Mouse (Mus musculus) G1E (cell line): ENCODE data around the gene Ccdc117. TPM values are rescaled to one million over a fixed set of nuclear protein-coding genes. Genes with fewer than 3 reads are reported as not detected.
"Not testable (repeated sequence)": the region's sequence is repeated elsewhere in the genome, so short reads cannot be mapped to it uniquely, and the experiment has no call there.

Experiments used
- ATAC-seq: 2 replicates; pipeline ENCODE4 v1.8.0; 2016; ENCODE audit warnings: mild to moderate bottlenecking; ENCODE audit not compliant: insufficient number of reproducible peaks, poor library complexity, low FRiP score, severe bottlenecking; ENCODE audit errors: extremely low read depth
- DNase-seq: peaks from one replicate; pipeline ENCODE4 v3.0.0; 2012; ENCODE audit warnings: low spot score
- H3K27me3 ChIP-seq: 2 replicates; pipeline ENCODE4 v1.6.1; 2012; ENCODE audit warnings: mild to moderate bottlenecking, low read length, inconsistent platforms; ENCODE audit not compliant: insufficient read depth
- H3K36me3 ChIP-seq: replicated peaks from 2 replicates; pipeline ENCODE3; 2012; ENCODE audit warnings: mild to moderate bottlenecking, inconsistent platforms
- H3K4me1 ChIP-seq: 2 replicates; pipeline ENCODE4 v1.6.1; 2012; ENCODE audit warnings: low read depth, low read length, inconsistent platforms, mixed read lengths; ENCODE audit not compliant: insufficient read depth
- H3K4me3 ChIP-seq: 2 replicates; pipeline ENCODE4 v1.5.1; 2012; ENCODE audit warnings: low read depth, mild to moderate bottlenecking, inconsistent platforms, low read length, moderate library complexity, mixed read lengths
- H3K9me3 ChIP-seq: replicated peaks from 2 replicates; pipeline ENCODE4 v1.6.1; 2012; ENCODE audit warnings: inconsistent platforms
- CTCF ChIP-seq: IDR thresholded peaks from 2 replicates; pipeline ENCODE4 v1.5.1; 2012; ENCODE audit warnings: low read depth, low read length, inconsistent platforms, mixed read lengths
- GATA1 ChIP-seq: IDR thresholded peaks from 2 replicates; pipeline ENCODE4 v1.6.1; 2012; ENCODE audit warnings: borderline replicate concordance, low read length, inconsistent platforms, mixed read lengths
- GATA2 ChIP-seq: IDR thresholded peaks from 2 replicates; pipeline ENCODE4 v1.6.1; 2012; ENCODE audit warnings: low read depth, low read length, inconsistent platforms, borderline replicate concordance
- POLR2AphosphoS5 ChIP-seq: IDR thresholded peaks from 2 replicates; pipeline ENCODE4 v1.6.1; 2012; ENCODE audit warnings: low read depth, low read length, inconsistent platforms; ENCODE audit not compliant: insufficient replicate concordance
- TAL1 ChIP-seq: conservative IDR thresholded peaks from 2 replicates; pipeline ENCODE4 v1.6.1; 2012; ENCODE audit warnings: low read depth, low read length, inconsistent platforms, mixed read lengths
- polyA plus RNA-seq: library from polyadenylated mRNA; stranded (reverse); fragments of >175 nt; gene quantifications from 2 replicates; pipeline ENCODE4 v1.2.3, GENCODE M21; 2012
- total RNA-seq, 2 experiments: library from RNA; stranded (forward) in 1 of 2; stranded (reverse) in 1 of 2; fragments of 200-1000 nt in 1 of 2; fragments of >200 nt in 1 of 2; fragmentation: Nextera tagmentation in 1 of 2; gene quantifications; 2 replicates each; pipeline ENCODE4 v1.2.3; 2014 to 2017

Gene Ccdc117
- total and polyA plus RNA-seq, 3 experiments: 12.6 to 57.1 (median 31.8) TPM

GRCm38 (mm10) chr11:5551430-5551829, 9.4 kb upstream of the Ccdc117 start:
- H3K4me3 ChIP-seq: no peak overlapping the region
- H3K9me3 ChIP-seq: peaks cover 3% of the 10 kb centered on the region; the same call in 1 of the 2 replicates
- no peaks in the 10 kb centered on the region for H3K36me3 ChIP-seq
- no peak for DNase-seq
- H3K27me3 ChIP-seq: no peaks in the 10 kb centered on the region
- no peaks in the 10 kb centered on the region for H3K4me1 ChIP-seq
- ATAC-seq: no peak
- TF ChIP-seq GATA1: no peak
- no peak for TF ChIP-seq TAL1
- no peak for TF ChIP-seq CTCF
- TF ChIP-seq GATA2: no peak
- no peak for TF ChIP-seq POLR2AphosphoS5

DNA sequence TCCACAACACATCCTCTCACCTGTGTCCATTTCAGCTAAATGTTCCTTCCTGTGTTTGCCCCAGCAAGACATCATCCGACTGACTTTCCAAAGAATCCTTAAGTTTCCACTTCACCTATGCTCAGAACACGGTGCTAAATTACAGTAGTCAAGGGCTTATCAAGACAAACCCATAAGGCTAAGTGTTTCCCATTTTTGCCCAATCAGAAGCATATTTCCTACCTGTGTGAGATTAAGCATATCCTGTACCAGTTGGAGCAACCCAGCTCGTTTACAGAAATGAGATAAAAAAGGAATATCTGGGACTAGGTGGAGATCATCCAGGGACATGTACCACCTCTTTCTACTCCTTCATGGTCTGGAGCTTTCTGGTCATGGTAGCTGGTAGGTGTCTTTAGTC, 4.7 kb upstream of the Ccdc117 start:
- DNase-seq (no peak), ATAC-seq (no peak)
- Histone ChIP-seq H3K36me3 (no peaks in the 10 kb centered on the region), H3K4me3 (no peak overlapping the region), H3K9me3 (peaks cover 3% of the 10 kb centered on the region; the same call in 1 of the 2 replicates), H3K4me1 (peaks cover 25% of the 10 kb centered on the region), H3K27me3 (no peaks in the 10 kb centered on the region)
- TF ChIP-seq POLR2AphosphoS5 (no peak), GATA1 (no peak), TAL1 (no peak), GATA2 (no peak), CTCF (no peak)

GRCm38 (mm10) chr11:5545457-5545856, 3.5 kb upstream of the Ccdc117 start:
- DNase-seq (no peak), ATAC-seq (no peak)
- peaks cover 1% of the 10 kb centered on the region for H3K36me3 ChIP-seq
- H3K27me3 ChIP-seq: no peaks in the 10 kb centered on the region
- no peak overlapping the region; the same call in 1 of the 2 replicates for H3K4me3 ChIP-seq
- peaks cover 30% of the 10 kb centered on the region for H3K4me1 ChIP-seq
- H3K9me3 ChIP-seq: peaks cover 3% of the 10 kb centered on the region; the same call in 1 of the 2 replicates
- no peak for TF ChIP-seq POLR2AphosphoS5
- no peak for TF ChIP-seq GATA2
- no peak for TF ChIP-seq GATA1
- TF ChIP-seq TAL1: no peak
- no peak for TF ChIP-seq CTCF

GRCm38 (mm10) chr11:5544709-5545108, 2.7 kb upstream of the Ccdc117 start:
- H3K9me3 ChIP-seq, ATAC-seq, H3K27me3 ChIP-seq, DNase-seq, H3K36me3 ChIP-seq, H3K4me3 ChIP-seq: not testable (repeated sequence)
- peaks cover 35% of the 10 kb centered on the region for H3K4me1 ChIP-seq

DNA sequence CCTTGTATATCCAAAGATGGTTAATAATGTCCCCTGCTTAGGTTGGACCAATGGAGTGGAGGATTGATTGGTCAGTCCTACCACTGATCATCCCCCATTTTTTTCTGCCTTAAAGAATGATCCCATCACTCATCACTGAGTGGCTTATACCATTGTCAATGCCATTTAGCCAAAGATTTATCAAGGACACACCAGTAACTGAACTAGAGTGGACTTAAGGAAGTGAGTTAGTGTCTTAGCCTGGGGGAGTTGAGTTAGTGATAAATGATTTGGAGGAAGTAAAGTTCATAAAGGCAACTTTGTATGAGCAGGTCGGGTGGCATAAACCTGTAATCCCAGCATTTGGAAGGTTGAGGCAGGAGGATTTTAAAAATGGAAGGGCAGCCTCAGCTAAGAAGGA, 1.3 kb upstream of the Ccdc117 start:
- no peak for DNase-seq

GRCm38 (mm10) chr11:5542482-5543185, 647 bp upstream of the Ccdc117 start:
- Histone ChIP-seq H3K36me3 (peaks cover 27% of the 10 kb centered on the region), H3K4me1 (peaks cover 52% of the 10 kb centered on the region), H3K9me3 (no peaks in the 10 kb centered on the region), H3K4me3 (peak overlapping the region; percentile 78; the same call in 1 of the 2 replicates), H3K27me3 (no peaks in the 10 kb centered on the region)
- TF ChIP-seq GATA2 (no peak), TAL1 (no peak), GATA1 (no peak), POLR2AphosphoS5 (no peak; the same call in 1 of the 2 replicates), CTCF (no peak)
- no peak for DNase-seq
- ATAC-seq: no peak

More for the DNA sequence above, 1.3 kb upstream of the Ccdc117 start:
- no peak for ATAC-seq
- Histone ChIP-seq H3K4me3 (no peak overlapping the region), H3K27me3 (no peaks in the 10 kb centered on the region), H3K36me3 (peaks cover 20% of the 10 kb centered on the region), H3K9me3 (peaks cover 3% of the 10 kb centered on the region; the same call in 1 of the 2 replicates), H3K4me1 (peaks cover 48% of the 10 kb centered on the region)
- TF ChIP-seq CTCF: no peak
- no peak for TF ChIP-seq TAL1
- TF ChIP-seq GATA1: no peak
- TF ChIP-seq GATA2: no peak
- no peak for TF ChIP-seq POLR2AphosphoS5

DNA sequence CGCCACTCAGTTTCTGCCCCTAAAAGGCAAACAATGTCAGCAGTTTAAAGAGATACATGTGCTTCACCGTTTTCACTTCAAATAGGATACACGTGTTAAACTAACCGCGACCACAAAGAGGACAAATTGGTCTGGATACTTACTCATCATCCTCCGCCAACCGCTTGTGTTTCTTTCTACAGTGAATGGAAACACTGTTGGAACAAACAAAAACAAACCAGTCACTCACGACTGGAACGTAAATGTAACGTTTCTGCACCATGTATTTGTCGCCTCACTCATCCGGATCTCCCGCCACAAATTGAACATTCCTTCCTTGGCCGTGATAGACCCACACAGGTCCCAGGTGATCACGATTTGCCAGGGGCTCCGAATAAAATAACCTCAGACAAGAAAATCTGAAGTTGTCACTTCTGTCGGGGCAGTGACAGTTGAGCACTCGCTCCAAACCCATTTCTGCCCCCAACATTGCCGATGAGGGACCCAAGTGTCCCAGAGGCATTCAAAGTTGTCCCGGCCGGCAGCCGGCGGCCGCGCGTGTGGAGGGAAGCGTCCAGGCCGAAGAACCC, 673 bp downstream of the Ccdc117 start:
- ATAC-seq: no peak
- Histone ChIP-seq H3K27me3 (no peaks in the 10 kb centered on the region), H3K4me1 (peaks cover 54% of the 10 kb centered on the region), H3K4me3 (peak overlapping the region; percentile 78), H3K9me3 (no peaks in the 10 kb centered on the region), H3K36me3 (peaks cover 37% of the 10 kb centered on the region)
- TF ChIP-seq GATA2 (no peak), CTCF (no peak), POLR2AphosphoS5 (no peak), GATA1 (no peak), TAL1 (no peak)
- no peak for DNase-seq
